Mouse (Mus musculus): Measurements from ENCODE around the gene Rhot2. TPM values are rescaled to one million over a fixed set of nuclear protein-coding genes. Genes with fewer than 3 reads are reported as not detected.

The Rhot2 gene
- polyA plus RNA-seq, 2 experiments: 10.6 to 101 TPM

- Histone ChIP-seq H3K27me3 (ENCODE audit: control insufficient read depth, insufficient read depth, low read length) (no peaks in the 10 kb centered on the region), H3K27ac (replicated peaks; ENCODE audit: low read depth, low read length) (no peak overlapping the region), H3K9ac (ENCODE audit: low read depth, low read length, severe bottlenecking) (no peak overlapping the region; the same call in 1 of the 2 replicates), H3K4me1 (ENCODE audit: control insufficient read depth, insufficient read depth, low read length) (peaks cover 40% of the 10 kb centered on the region), H3K9me3 (ENCODE audit: control insufficient read depth, low read length) (no peaks in the 10 kb centered on the region), H3K4me2 (replicated peaks; ENCODE audit: low read depth, low read length, severe bottlenecking) (peak overlapping the region; percentile 79), H3K4me3 (replicated peaks; ENCODE audit: low read length) (peak overlapping the region; percentile 67), H3K36me3 (ENCODE audit: control insufficient read depth, insufficient read depth, low read length) (peaks cover 48% of the 10 kb centered on the region)
- TF ChIP-seq POLR2A (IDR thresholded peaks at IDR 0.05; ENCODE audit: borderline replicate concordance, extremely low read depth, insufficient read depth, insufficient read length): no peak
- DNase-seq (ENCODE audit: low spot score): no peak
- WGBS: 87% methylated on average over 4 of the region's 4 CpGs
- no peak for ATAC-seq (ENCODE audit: low FRiP score, low read depth)
Observed at GRCm38 (mm10) chr17:25830200-25830753, 14.4 kb downstream of the Rhot2 start.

- peak overlapping the region; percentile 73 for H3K9ac ChIP-seq (ENCODE audit: low read depth, low read length, severe bottlenecking)
- WGBS: 42% methylated on average over 8 of the region's 8 CpGs
- H3K9me3 ChIP-seq (ENCODE audit: control insufficient read depth, low read length): no peaks in the 10 kb centered on the region
- peak overlapping the region; percentile 79 for H3K4me2 ChIP-seq (replicated peaks; ENCODE audit: low read depth, low read length, severe bottlenecking)
- peaks cover 36% of the 10 kb centered on the region for H3K4me1 ChIP-seq (ENCODE audit: control insufficient read depth, insufficient read depth, low read length)
- DNase-seq (ENCODE audit: low spot score) (no peak), ATAC-seq (ENCODE audit: low FRiP score, low read depth) (no peak)
- peak overlapping the region; percentile 67 for H3K4me3 ChIP-seq (replicated peaks; ENCODE audit: low read length)
- H3K27ac ChIP-seq (replicated peaks; ENCODE audit: low read depth, low read length): peak overlapping the region; percentile 81
- TF ChIP-seq POLR2A (IDR thresholded peaks at IDR 0.05; ENCODE audit: borderline replicate concordance, extremely low read depth, insufficient read depth, insufficient read length): no peak
- peaks cover 41% of the 10 kb centered on the region for H3K36me3 ChIP-seq (ENCODE audit: control insufficient read depth, insufficient read depth, low read length)
- H3K27me3 ChIP-seq (ENCODE audit: control insufficient read depth, insufficient read depth, low read length): no peaks in the 10 kb centered on the region
Observed at GRCm38 (mm10) chr17:25829558-25830017, 15.1 kb downstream of the Rhot2 start.

GRCm38 (mm10) chr17:25828712-25829557 lies 15.7 kb downstream of the Rhot2 start, which contains the start of gene Jmjd8:
Gene Jmjd8, plus strand, starts transcription at chr17:25828867.
- Histone ChIP-seq H3K4me3 (replicated peaks; ENCODE audit: low read length) (peak within 1 kb of the TSS; percentile 67), H3K27me3 (ENCODE audit: control insufficient read depth, insufficient read depth, low read length) (no peaks in the 10 kb centered on the region), H3K27ac (replicated peaks; ENCODE audit: low read depth, low read length) (peak within 1 kb of the TSS; percentile 81), H3K9ac (ENCODE audit: low read depth, low read length, severe bottlenecking) (peak within 1 kb of the TSS; percentile 73), H3K4me2 (replicated peaks; ENCODE audit: low read depth, low read length, severe bottlenecking) (peak within 1 kb of the TSS; percentile 79), H3K9me3 (ENCODE audit: control insufficient read depth, low read length) (no peaks in the 10 kb centered on the region), H3K4me1 (ENCODE audit: control insufficient read depth, insufficient read depth, low read length) (peaks cover 36% of the 10 kb centered on the region), H3K36me3 (ENCODE audit: control insufficient read depth, insufficient read depth, low read length) (peaks cover 41% of the 10 kb centered on the region)
- WGBS: 2% methylated on average over 32 of the region's 32 CpGs
- peak; percentile 63; the same call in 1 of the 2 replicates for TF ChIP-seq POLR2A (IDR thresholded peaks at IDR 0.05; ENCODE audit: borderline replicate concordance, extremely low read depth, insufficient read depth, insufficient read length)
- DNase-seq (ENCODE audit: low spot score) (peak; percentile 87), ATAC-seq (ENCODE audit: low FRiP score, low read depth) (peak; percentile 54)

- H3K27ac ChIP-seq (replicated peaks; ENCODE audit: low read depth, low read length): peak overlapping the region; percentile 81; the same call in 1 of the 2 replicates
- peaks cover 41% of the 10 kb centered on the region for H3K36me3 ChIP-seq (ENCODE audit: control insufficient read depth, insufficient read depth, low read length)
- peaks cover 34% of the 10 kb centered on the region for H3K4me1 ChIP-seq (ENCODE audit: control insufficient read depth, insufficient read depth, low read length)
- H3K9me3 ChIP-seq (ENCODE audit: control insufficient read depth, low read length): no peaks in the 10 kb centered on the region
- H3K4me2 ChIP-seq (replicated peaks; ENCODE audit: low read depth, low read length, severe bottlenecking): peak overlapping the region; percentile 79
- TF ChIP-seq POLR2A (IDR thresholded peaks at IDR 0.05; ENCODE audit: borderline replicate concordance, extremely low read depth, insufficient read depth, insufficient read length): no peak
- H3K4me3 ChIP-seq (replicated peaks; ENCODE audit: low read length): peak overlapping the region; percentile 67
- WGBS: 88% methylated on average over 8 of the region's 8 CpGs
- ATAC-seq (ENCODE audit: low FRiP score, low read depth) (no peak), DNase-seq (ENCODE audit: low spot score) (no peak)
- peak overlapping the region; percentile 73; the same call in 1 of the 2 replicates for H3K9ac ChIP-seq (ENCODE audit: low read depth, low read length, severe bottlenecking)
- H3K27me3 ChIP-seq (ENCODE audit: control insufficient read depth, insufficient read depth, low read length): no peaks in the 10 kb centered on the region
Observed at GRCm38 (mm10) chr17:25828223-25828594, 16.4 kb downstream of the Rhot2 start.

- H3K36me3 ChIP-seq (ENCODE audit: control insufficient read depth, insufficient read depth, low read length): peaks cover 41% of the 10 kb centered on the region
- H3K4me2 ChIP-seq (replicated peaks; ENCODE audit: low read depth, low read length, severe bottlenecking): no peak overlapping the region
- H3K27me3 ChIP-seq (ENCODE audit: control insufficient read depth, insufficient read depth, low read length): no peaks in the 10 kb centered on the region
- ATAC-seq (ENCODE audit: low FRiP score, low read depth) (no peak), DNase-seq (ENCODE audit: low spot score) (no peak)
- TF ChIP-seq POLR2A (IDR thresholded peaks at IDR 0.05; ENCODE audit: borderline replicate concordance, extremely low read depth, insufficient read depth, insufficient read length): no peak
- no peak overlapping the region for H3K4me3 ChIP-seq (replicated peaks; ENCODE audit: low read length)
- 91% methylated on average over 22 of the region's 22 CpGs for WGBS
- peaks cover 34% of the 10 kb centered on the region for H3K4me1 ChIP-seq (ENCODE audit: control insufficient read depth, insufficient read depth, low read length)
- H3K27ac ChIP-seq (replicated peaks; ENCODE audit: low read depth, low read length): no peak overlapping the region
- no peaks in the 10 kb centered on the region for H3K9me3 ChIP-seq (ENCODE audit: control insufficient read depth, low read length)
- no peak overlapping the region for H3K9ac ChIP-seq (ENCODE audit: low read depth, low read length, severe bottlenecking)
Observed at GRCm38 (mm10) chr17:25827546-25828222, 17.0 kb downstream of the Rhot2 start.
